Mouse (Mus musculus): ENCODE data around the gene Mettl8.

Mettl8 gene

DNA sequence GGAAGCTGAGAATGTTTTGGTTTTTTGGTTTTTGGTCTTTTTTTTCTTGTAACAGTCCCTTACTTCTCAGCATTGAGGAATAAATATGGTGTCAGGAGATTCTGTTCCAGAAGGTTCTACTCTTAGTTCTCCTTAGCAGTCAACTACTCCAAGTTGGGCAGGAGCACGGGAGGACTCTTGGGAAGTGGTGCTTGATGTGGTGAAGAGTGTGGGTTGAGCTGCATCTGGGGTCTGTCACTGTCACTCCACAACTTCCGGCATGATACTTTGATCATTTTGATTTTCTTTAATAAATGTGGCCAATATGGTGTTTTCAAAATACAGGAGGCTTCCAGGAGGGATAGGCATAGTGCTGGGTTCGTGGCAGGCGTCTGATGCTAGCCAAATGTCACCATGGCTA is 22.4 kb downstream of the Mettl8 start:
- DNase-seq (ENCODE audit: low spot score): peak; percentile 38

DNA sequence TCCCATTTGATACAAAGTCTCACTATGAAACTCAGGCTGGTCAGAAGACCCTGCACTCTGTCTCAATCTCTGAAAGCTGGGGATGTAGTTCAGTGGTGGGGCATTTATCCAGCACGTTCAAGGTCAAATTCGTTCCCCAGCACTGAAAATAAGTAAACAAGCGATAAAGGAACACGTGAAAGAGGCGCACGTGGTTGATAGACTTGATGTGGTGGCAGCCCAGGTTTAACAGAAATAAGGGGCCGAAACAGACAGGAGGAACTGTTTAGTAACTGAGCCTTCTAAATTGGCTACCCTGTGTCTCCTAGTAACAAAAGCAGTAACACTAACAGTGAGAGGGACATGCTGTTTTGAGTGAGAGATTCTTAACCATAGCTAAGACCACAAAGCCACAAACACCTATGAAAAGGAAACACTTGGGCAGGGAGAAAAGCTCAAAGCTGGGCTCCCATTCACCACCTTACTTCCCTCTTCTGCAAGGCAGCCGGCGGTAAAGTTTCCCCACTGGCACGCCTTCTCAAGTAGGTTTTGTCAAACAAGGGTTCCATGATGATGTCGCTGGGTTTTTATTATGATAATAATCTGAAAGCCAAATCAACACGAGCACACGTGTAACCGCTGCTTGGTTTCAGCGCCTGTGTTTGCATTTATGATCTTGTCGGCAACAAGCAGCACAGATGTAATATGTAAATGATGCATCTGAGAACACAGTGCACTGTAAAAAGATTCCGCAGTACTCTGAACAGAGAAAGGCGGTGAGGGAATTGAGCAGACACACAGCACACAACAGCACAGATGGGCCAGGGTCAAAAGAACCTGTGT is 23.2 kb downstream of the Mettl8 start:
- peak; percentile 91 for DNase-seq (ENCODE audit: low spot score)

DNA sequence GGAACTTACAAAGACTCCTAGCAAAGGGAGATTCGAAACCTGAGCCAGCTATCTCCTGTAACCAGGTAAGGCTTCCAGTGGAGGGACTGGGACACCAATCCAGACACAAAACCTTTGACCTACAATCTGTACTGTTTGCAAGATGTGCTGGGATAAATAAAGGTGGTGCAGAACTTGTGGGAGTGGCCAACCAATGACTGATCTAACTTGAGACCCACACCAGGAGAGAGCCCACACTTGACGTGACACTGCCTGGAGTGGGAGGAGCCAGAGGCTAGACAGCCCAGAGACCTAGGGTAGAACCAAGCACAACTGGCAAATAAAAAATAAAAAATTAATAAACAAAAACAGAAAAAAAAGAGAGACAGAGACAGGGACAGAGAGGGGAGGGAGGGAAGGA is 24.7 kb downstream of the Mettl8 start:
- DNase-seq (ENCODE audit: low spot score): no peak

DNA sequence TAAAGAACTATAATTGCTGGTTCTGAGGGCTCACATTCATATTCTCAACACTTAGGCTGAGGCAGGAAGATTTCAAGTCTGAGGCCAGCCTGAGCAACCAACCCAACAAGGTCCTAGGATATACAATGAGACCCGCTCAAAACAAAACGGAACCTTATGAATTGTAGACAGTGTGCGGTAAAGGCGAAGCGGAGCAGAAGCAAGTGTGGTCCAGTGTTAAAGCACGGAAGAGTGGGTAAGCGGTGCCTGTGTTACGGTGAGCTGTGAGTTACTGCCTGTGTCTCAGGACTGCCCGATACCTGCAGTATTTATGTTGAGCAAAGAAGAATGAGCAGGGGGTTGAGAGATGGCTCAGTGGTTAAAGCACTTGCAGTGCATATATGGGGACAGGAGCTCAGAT is 27.8 kb downstream of the Mettl8 start:
- DNase-seq (ENCODE audit: low spot score): no peak

DNA sequence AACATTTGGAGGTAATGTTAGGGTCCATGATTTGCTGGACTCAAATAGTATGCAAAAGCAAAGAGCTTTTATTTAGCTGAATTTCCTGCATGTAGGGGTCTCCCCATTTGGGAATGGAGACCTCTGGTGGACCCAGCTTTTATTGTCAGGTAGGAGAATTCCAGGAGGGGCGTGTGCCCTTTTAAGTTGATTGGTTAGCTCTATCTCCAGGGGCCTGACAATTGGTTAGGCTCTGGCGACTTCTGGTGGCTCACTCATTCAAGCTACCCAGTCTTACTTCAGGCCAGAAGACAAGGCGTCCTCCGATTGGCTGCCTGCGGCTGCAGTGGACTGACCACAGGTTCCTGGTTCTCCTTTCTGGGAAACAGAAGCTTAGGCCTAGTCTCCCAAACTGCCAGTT is 28.6 kb downstream of the Mettl8 start:
- no peak for DNase-seq (ENCODE audit: low spot score)

DNA sequence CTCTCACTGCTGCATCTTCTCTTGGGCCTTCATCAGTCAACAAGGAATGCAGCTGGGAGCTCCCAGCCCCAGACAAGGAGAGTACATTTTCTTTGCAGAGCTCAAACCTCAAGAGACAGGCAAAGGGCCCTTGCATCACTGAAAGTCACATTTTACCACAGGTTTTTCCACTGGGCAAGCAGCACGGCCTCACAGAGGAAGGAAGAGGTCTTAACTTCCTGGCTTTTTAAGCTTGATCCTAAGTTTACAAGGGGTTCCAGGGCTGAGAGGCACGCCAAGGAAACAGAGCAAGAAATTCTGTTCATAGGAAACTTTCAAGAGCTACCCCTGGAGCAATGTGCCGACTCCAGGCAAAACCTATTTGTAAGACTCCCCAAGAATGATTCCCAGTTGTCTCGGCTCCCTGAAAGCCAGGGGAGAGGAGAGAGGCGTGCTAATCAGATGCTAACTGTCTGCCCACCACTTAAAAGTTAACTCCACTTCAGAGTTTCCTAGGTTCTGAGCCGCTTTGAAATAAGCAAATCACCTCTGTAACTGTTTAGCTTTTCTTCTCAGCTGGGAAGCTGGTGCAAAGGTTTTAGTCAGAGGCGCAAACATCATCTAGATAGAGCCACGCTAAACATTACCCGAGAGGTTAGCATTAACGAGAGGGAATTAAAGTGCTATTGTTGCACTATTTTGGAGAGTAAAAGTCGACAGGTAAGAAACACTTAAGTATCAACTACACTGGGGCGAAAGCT is 29.6 kb downstream of the Mettl8 start:
- no peak for DNase-seq (ENCODE audit: low spot score)

DNA sequence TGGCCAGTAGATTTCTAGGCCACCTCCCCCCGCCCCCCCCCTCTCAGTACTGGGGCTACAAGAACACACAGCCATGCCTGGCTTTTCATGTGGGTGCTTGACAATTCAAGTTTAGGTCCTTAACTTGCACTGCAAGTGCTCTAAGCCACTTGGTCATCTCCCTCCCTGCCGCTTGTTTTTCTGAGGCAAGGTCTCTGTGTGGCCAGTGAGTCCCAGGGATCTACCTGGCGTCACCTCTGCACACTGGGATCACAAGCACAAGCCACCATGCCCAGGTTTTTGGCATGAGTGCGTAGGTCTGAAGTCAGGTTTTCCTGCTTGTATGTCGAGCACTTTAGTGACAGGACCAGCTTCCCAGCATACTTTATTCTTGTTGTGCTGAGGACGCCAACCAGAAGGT is 31.4 kb downstream of the Mettl8 start:
- no peak for DNase-seq (ENCODE audit: low spot score)

DNA sequence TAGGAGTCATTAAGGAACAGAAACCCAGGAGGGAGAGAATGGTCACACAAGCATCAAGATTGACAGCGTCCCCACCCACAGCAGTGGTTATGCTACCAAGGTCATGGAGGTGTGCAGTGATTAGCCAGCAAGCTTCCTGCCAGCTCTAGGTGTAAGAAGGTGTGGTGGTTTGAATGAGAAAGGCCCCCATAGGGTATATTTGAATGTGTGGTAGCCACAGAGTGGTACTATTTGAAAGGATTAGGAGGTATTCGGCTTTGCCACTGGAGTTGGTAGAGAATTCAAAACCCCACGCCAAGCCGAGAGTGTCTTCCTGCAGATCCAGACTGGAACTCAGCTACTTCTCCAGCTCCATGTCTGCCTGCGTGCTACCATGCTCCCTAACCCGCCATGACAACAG is 32.4 kb downstream of the Mettl8 start:
- peak; percentile 16 for DNase-seq (ENCODE audit: low spot score)

DNA sequence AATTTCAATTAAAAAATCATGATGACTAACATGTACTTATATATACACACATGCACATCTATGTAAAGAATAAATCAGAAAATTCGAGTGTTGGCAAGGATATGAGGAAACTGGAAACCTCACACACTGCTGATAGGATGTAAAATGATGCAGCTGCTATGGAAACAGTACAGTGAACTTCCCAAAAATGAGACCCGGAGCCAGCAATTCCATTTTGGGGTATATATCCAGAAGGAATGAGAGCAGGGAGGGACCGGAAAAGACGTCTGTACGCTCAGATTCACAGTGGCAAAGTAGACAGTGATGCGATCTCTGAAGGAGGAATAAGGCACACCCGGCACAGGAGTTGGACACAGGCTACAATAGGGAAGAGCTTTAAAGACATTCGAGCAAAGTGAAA is 34.7 kb downstream of the Mettl8 start:
- no peak for DNase-seq (ENCODE audit: low spot score)

DNA sequence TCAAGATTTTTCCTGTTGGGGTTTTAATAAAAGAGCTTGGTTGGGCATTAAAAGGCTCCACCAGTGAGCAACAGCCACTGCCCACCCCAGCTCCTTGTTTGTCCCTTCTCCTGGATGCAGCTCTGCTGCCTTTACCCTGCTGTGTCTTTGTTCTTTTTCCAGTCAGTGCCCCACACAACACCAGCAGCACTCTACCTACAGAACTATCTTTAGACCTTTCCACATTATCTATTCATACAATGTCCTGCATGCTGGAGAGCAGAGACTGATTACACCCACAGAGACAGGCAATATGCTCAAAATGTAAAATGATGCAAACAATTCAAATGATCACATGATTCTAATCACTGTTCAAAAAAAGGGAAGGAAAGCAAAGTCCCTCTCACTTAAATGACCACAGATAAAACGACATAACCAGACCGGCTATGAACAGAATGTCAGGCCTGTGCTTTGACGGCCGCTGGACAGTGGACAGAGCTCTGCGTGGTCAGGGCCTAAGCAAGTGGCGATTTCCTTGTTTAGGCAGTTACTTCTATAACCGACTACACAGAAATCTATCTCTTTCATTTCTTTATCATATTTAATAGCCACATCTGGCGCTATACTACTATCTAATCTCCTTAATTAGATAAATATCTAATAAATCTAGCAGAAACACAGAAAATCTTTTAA is 35.5 kb downstream of the Mettl8 start:
- DNase-seq (ENCODE audit: low spot score): no peak

DNA sequence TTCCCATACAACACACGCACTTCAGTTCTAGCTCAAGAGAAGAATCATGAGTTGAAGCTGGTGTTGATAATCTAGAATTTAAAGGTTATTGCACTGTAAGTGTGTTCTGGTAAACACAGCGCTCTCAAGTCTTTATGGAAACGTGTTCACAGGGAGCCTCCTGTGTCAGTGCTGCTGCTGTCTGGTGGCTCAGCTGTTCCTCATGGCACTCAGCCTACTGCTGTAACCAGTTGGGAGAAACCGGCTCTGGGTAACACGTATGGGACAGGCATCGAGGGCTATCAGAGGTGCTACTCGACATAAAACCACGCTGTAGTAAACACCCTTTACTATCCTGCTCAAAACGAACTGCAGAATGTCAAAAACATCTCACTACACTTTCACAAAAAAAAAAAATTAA is 36.1 kb downstream of the Mettl8 start:
- no peak for DNase-seq (ENCODE audit: low spot score)

DNA sequence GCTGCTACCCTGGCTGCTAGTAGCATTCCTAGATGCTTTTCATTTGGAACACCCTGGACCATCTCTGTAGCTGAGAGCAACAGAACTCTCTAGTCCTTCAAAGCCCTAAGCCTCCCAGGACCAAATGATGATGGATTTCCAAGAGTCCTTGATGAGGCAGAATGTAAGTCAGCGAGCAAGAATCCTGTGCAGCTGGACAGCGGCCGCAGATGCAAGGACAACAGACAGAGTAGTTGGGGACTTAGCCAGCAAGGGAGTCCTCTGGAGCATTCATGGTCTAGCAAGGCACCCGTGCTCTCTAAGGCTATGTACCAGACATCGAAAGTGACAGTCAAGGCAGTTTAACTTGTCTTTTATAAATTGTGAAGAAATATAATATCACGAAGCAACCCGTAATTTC is 41.9 kb downstream of the Mettl8 start:
- DNase-seq (ENCODE audit: low spot score): no peak

DNA sequence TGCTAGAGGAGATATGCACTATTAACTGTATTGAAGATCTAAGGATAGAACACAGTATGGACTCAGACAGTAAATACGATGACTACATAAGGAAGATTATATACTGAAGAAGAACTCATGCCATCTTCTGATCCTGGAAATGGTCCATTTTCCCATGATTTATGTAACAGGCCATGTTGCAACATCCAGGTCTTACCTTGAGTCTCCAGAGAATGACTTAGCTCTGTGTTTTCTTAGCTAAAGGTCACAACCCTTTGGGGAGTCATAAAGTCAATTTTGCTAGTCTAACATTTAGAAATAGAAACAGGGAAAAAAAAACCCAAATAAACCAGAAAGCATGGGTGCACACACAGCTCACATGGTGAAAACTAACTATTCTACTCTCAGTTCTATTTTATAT is 43.6 kb downstream of the Mettl8 start:
- DNase-seq (ENCODE audit: low spot score): no peak

DNA sequence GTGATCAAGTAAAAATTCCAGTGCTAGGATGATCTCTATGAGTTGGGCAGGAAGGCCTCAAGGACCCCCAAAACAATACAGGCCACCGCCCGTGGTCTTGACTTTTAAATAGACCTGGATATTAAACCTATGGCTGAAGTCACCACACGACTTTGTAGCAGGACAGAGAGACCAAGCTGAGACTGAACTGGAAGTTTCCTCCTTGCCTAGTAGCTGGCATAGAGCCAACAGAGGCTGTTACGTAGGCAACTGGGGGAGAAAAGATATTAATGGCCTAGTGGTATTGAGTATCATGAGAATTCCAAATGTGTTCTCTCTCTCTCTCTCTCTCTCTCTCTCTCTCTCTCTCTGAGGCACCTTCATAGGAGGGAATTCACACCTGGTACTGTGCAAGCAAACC is 51.0 kb downstream of the Mettl8 start:
- DNase-seq (ENCODE audit: low spot score): no peak

DNA sequence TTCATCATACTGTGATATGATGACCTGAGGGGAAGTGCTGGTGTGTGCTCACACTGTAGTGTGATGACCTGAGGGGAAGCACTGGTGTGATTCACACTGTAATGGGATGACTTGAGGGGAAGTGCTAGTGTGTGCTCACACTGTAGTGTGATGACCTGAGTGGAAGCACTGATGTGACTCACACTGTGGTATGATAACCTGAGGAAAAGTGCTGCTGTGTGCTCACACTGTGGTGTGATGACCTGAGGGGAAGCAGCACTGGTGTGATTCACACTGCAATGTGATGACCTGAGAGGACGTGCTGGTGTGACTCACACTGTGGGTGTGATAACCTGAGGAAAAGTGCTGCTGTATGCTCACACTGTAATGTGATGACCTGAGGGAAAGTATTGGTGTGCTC is 52.9 kb downstream of the Mettl8 start:
- DNase-seq (ENCODE audit: low spot score): no peak

DNA sequence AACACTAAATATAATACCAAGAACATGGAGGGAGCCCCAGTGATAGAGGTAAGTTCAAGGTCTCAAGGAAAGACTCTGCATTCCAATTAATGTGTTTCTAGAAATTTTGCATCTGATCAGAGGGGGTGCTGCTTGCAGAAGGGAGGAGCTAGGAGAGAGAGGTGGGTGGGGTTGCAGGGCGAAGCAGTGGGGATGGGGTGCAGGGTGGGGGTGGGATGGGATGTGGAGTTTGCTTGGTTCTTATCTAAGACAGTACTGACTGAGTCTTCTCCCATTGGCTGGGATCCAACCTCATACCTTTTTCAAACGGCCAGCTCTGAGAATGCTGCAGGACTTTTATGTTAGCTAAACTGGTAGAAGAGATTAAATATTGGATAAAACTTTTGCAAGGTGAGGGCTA is 56.6 kb downstream of the Mettl8 start:
- DNase-seq (ENCODE audit: low spot score): no peak

DNA sequence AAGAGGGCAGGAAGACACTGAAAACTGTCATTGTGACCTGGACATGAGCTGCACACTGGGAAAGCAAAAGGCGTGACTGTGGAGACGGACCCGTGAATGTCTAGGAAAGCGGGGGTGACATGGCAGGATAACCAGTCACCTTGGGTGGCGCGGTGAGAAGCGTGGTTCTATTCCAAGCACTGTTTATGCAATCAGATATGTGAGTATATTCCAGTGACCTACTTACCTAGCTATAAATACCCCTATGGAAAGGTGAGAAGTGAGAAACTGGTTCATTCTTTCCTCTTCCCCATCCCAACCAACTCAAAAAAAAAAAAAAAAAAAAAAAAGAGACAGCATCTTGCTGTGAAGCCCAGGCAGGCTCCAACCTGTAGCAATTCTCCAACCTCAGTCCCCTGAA is 58.9 kb downstream of the Mettl8 start:
- DNase-seq (ENCODE audit: low spot score): no peak

DNA sequence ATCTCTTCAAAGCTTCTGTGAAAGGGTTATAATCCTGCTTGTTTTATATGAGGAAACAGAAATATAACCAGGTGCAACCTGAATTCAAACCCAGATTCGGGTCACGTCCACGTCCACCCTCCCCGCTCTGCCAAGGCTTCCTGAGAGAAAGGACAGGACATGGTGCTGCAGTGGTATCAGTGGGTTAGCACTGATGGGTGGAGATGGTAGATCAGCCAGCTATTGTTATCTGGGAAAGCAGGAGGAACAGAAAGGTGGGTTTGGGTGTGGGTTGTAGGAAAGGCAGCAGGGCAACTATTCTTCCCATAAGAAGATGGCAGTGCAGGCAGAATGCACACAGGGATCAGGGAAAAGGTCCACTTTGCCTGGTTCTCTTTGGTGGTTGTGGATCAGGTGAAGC is 59.5 kb downstream of the Mettl8 start:
- DNase-seq (ENCODE audit: low spot score): no peak

DNA sequence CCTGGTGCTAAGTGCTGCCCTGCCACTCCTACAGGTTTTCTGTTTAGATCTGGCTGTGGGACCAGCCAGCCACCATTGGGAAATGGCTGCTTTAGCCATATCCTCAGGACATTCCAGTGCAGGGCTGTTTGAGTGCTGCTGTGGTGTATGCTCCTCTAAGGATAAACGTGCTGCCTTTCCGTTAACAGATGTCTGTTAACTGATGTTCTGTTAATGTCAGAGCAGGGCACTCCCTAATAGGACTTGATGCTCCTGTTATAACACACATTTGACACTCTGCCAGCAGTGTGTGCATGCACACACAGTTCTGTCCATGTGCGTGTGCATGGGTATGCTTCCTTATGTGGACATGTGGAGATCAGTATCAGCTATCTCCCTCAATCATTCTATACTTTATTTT is 61.6 kb downstream of the Mettl8 start:
- DNase-seq (ENCODE audit: low spot score): no peak

DNA sequence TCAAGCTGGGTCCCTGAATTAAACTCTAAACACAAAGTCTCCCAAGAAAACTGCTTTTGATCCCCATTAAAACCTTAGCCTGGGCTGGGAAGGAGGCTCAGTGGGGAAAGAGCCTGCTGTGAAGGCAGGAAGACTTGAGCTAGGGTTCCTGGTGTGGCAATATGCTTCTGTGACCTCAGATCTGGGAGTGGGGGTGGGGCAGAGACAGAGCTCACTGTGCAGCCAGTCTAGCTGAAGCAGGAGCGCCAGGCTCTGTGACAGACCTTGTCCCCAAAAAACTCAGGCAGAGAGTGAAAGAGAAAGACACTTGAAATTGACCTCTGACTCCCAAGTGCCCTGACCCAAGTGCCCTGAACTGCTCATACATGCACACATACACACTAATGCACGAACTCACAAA is 62.7 kb downstream of the Mettl8 start:
- DNase-seq (ENCODE audit: low spot score): no peak

DNA sequence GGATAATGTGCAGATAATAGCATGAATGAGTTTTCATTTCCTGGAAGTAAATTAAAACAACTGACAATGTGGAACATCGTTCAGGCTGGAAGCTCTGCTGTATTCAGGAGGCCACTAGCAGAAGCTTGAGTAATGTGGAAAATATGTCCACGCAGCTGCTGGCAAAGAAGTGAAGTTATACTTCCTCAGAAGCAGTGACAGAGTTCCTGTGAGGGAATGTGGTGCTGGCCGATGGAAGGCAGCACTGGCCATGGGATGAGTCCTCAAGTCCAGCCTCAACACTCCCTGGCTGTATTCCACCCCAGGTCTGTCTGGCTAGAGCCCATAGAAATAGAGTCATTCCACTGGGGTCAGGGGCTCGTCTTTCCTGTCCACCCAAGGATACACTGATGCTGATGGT is 65.2 kb downstream of the Mettl8 start:
- DNase-seq (ENCODE audit: low spot score): no peak

DNA sequence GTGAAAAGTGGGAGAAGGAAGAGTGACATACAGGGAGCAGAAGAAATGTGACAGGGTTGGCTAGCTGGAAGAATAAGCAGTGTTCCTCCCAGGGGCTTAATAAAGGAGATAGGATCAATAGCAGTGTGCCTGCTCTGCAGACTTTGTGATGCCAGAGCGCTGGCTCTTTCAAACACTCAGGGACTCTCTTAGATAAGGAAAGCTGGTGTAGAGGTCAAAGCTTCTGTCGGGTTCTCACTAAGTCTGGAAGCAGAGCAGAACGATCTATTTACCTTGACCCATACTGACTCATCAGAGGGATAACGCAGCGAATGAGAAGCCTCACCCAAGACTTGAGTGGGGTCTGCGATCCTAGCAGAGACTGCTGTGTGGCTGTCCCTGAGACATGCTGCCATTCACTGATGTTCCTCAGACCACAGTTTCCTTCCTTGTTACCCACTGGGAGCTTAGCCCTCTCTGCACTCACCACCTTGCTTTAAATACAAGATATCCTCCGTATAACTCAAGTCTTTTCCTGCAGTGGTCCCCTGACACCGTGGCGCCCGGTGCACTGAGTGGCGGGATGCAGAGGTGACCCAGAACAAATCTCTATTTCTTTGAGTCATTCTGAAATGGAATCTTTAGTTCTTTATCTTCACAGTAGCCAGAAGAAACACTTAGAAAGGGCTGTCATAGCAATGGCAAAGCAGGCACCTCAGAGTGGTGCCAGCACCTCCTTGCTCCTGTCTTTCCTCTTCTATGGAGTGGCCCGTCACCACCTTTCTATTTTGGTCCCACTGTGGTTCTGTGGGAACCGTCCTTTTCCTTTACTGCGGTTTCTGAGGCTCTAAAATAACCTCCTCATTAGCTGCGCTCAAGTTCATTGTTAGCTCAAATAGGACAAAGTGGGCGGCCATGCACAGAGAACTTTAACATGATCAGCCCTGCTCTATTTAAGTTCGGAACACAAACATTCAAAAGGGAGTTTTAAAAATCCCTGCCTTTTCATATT is 65.9 kb downstream of the Mettl8 start:
- no peak for DNase-seq (ENCODE audit: low spot score)
